Mouse (Mus musculus): ENCODE measurements around the gene Gtf2b. TPM values are rescaled to one million over a fixed set of nuclear protein-coding genes. Genes with fewer than 3 reads are reported as not detected.
A peak's percentile ranks its signal among the peaks of the same experiment; 100 is the strongest.

Gene Gtf2b
- polyA plus RNA-seq, 1 experiment, result 58.5 TPM

GRCm38 (mm10) chr3:142745076-142745475 is 19.8 kb upstream of the Gtf2b start:
- TF ChIP-seq POLR2A (IDR thresholded peaks at IDR 0.05; ENCODE audit: control insufficient read depth, low read depth, low read length) (no peak), CTCF (IDR thresholded peaks at IDR 0.05; ENCODE audit: control insufficient read depth, insufficient read depth, insufficient replicate concordance, low read depth, low read length) (no peak)
- no peak overlapping the region for H3K4me3 ChIP-seq (ENCODE audit: control insufficient read depth, low read depth, low read length)
- H3K4me1 ChIP-seq (ENCODE audit: control insufficient read depth, insufficient read depth, low read length), result peaks cover 9% of the 10 kb centered on the region
- H3K27me3 ChIP-seq (ENCODE audit: control insufficient read depth, insufficient read depth, low read length), result no peaks in the 10 kb centered on the region
- H3K27ac ChIP-seq (ENCODE audit: control insufficient read depth, insufficient read depth, low read depth, low read length), result no peak overlapping the region
- no peaks in the 10 kb centered on the region for H3K36me3 ChIP-seq (ENCODE audit: control insufficient read depth, insufficient read depth, low read length)

- Histone ChIP-seq H3K27me3 (ENCODE audit: control insufficient read depth, insufficient read depth, low read length) (no peaks in the 10 kb centered on the region), H3K27ac (ENCODE audit: control insufficient read depth, insufficient read depth, low read depth, low read length) (no peak overlapping the region), H3K36me3 (ENCODE audit: control insufficient read depth, insufficient read depth, low read length) (no peaks in the 10 kb centered on the region), H3K4me1 (ENCODE audit: control insufficient read depth, insufficient read depth, low read length) (peaks cover 9% of the 10 kb centered on the region), H3K4me3 (ENCODE audit: control insufficient read depth, low read depth, low read length) (peak overlapping the region; percentile 11; the same call in 1 of the 2 replicates)
- TF ChIP-seq POLR2A (IDR thresholded peaks at IDR 0.05; ENCODE audit: control insufficient read depth, low read depth, low read length) (no peak), CTCF (IDR thresholded peaks at IDR 0.05; ENCODE audit: control insufficient read depth, insufficient read depth, insufficient replicate concordance, low read depth, low read length) (no peak)
Measured at GRCm38 (mm10) chr3:142747673-142748072, 17.2 kb upstream of the Gtf2b start.

- TF ChIP-seq POLR2A (IDR thresholded peaks at IDR 0.05; ENCODE audit: control insufficient read depth, low read depth, low read length) (peak; percentile 38), CTCF (IDR thresholded peaks at IDR 0.05; ENCODE audit: control insufficient read depth, insufficient read depth, insufficient replicate concordance, low read depth, low read length) (no peak)
Measured at GRCm38 (mm10) chr3:142749131-142749530, 15.7 kb upstream of the Gtf2b start.

GRCm38 (mm10) chr3:142755132-142755867 is 9.5 kb upstream of the Gtf2b start:
- Histone ChIP-seq H3K27ac (ENCODE audit: control insufficient read depth, insufficient read depth, low read depth, low read length) (no peak overlapping the region), H3K4me3 (ENCODE audit: control insufficient read depth, low read depth, low read length) (no peak overlapping the region), H3K36me3 (ENCODE audit: control insufficient read depth, insufficient read depth, low read length) (no peaks in the 10 kb centered on the region), H3K4me1 (ENCODE audit: control insufficient read depth, insufficient read depth, low read length) (no peaks in the 10 kb centered on the region), H3K27me3 (ENCODE audit: control insufficient read depth, insufficient read depth, low read length) (no peaks in the 10 kb centered on the region)
- TF ChIP-seq POLR2A (IDR thresholded peaks at IDR 0.05; ENCODE audit: control insufficient read depth, low read depth, low read length) (no peak), CTCF (IDR thresholded peaks at IDR 0.05; ENCODE audit: control insufficient read depth, insufficient read depth, insufficient replicate concordance, low read depth, low read length) (no peak)

More at GRCm38 (mm10) chr3:142749131-142749530, 15.7 kb upstream of the Gtf2b start:
- Histone ChIP-seq H3K4me3 (ENCODE audit: control insufficient read depth, low read depth, low read length) (peak overlapping the region; percentile 73), H3K36me3 (ENCODE audit: control insufficient read depth, insufficient read depth, low read length) (no peaks in the 10 kb centered on the region), H3K4me1 (ENCODE audit: control insufficient read depth, insufficient read depth, low read length) (peaks cover 9% of the 10 kb centered on the region), H3K27me3 (ENCODE audit: control insufficient read depth, insufficient read depth, low read length) (no peaks in the 10 kb centered on the region), H3K27ac (ENCODE audit: control insufficient read depth, insufficient read depth, low read depth, low read length) (no peak overlapping the region)

- H3K27ac ChIP-seq (ENCODE audit: control insufficient read depth, insufficient read depth, low read depth, low read length), result no peak overlapping the region
- H3K36me3 ChIP-seq (ENCODE audit: control insufficient read depth, insufficient read depth, low read length), result no peaks in the 10 kb centered on the region
- H3K4me3 ChIP-seq (ENCODE audit: control insufficient read depth, low read depth, low read length), result no peak overlapping the region
- H3K4me1 ChIP-seq (ENCODE audit: control insufficient read depth, insufficient read depth, low read length), result no peaks in the 10 kb centered on the region
- no peaks in the 10 kb centered on the region for H3K27me3 ChIP-seq (ENCODE audit: control insufficient read depth, insufficient read depth, low read length)
- no peak for TF ChIP-seq CTCF (IDR thresholded peaks at IDR 0.05; ENCODE audit: control insufficient read depth, insufficient read depth, insufficient replicate concordance, low read depth, low read length)
- no peak for TF ChIP-seq POLR2A (IDR thresholded peaks at IDR 0.05; ENCODE audit: control insufficient read depth, low read depth, low read length)
Measured at GRCm38 (mm10) chr3:142757841-142758240, 7.0 kb upstream of the Gtf2b start.

GRCm38 (mm10) chr3:142758593-142758992 is 6.3 kb upstream of the Gtf2b start:
- Histone ChIP-seq H3K36me3 (ENCODE audit: control insufficient read depth, insufficient read depth, low read length) (no peaks in the 10 kb centered on the region), H3K4me1 (ENCODE audit: control insufficient read depth, insufficient read depth, low read length) (no peaks in the 10 kb centered on the region), H3K27ac (ENCODE audit: control insufficient read depth, insufficient read depth, low read depth, low read length) (no peak overlapping the region; the same call in 1 of the 2 replicates), H3K27me3 (ENCODE audit: control insufficient read depth, insufficient read depth, low read length) (no peaks in the 10 kb centered on the region), H3K4me3 (ENCODE audit: control insufficient read depth, low read depth, low read length) (no peak overlapping the region)
- TF ChIP-seq POLR2A (IDR thresholded peaks at IDR 0.05; ENCODE audit: control insufficient read depth, low read depth, low read length) (no peak), CTCF (IDR thresholded peaks at IDR 0.05; ENCODE audit: control insufficient read depth, insufficient read depth, insufficient replicate concordance, low read depth, low read length) (no peak)

GRCm38 (mm10) chr3:142760356-142760755 is 4.5 kb upstream of the Gtf2b start:
- peak overlapping the region; percentile 69; the same call in 1 of the 2 replicates for H3K27ac ChIP-seq (ENCODE audit: control insufficient read depth, insufficient read depth, low read depth, low read length)
- H3K36me3 ChIP-seq (ENCODE audit: control insufficient read depth, insufficient read depth, low read length), result no peaks in the 10 kb centered on the region
- peak overlapping the region; percentile 54 for H3K4me3 ChIP-seq (ENCODE audit: control insufficient read depth, low read depth, low read length)
- no peaks in the 10 kb centered on the region for H3K4me1 ChIP-seq (ENCODE audit: control insufficient read depth, insufficient read depth, low read length)
- no peak for TF ChIP-seq POLR2A (IDR thresholded peaks at IDR 0.05; ENCODE audit: control insufficient read depth, low read depth, low read length)
- no peak for TF ChIP-seq CTCF (IDR thresholded peaks at IDR 0.05; ENCODE audit: control insufficient read depth, insufficient read depth, insufficient replicate concordance, low read depth, low read length)
- no peaks in the 10 kb centered on the region for H3K27me3 ChIP-seq (ENCODE audit: control insufficient read depth, insufficient read depth, low read length)
